Mouse (Mus musculus) liver, embryonic 14.5 days (tissue): ENCODE data around the gene Vwa7.

Source experiments
- CTCF ChIP-seq: IDR thresholded peaks from 2 replicates; pipeline ENCODE4 v1.5.1; 2016; ENCODE audit warnings: antibody characterized with exemption, low read depth, control low read depth
- EP300 ChIP-seq: IDR thresholded peaks from 2 replicates; pipeline ENCODE4 v1.6.1; 2016; ENCODE audit warnings: antibody characterized with exemption, low read depth

DNA sequence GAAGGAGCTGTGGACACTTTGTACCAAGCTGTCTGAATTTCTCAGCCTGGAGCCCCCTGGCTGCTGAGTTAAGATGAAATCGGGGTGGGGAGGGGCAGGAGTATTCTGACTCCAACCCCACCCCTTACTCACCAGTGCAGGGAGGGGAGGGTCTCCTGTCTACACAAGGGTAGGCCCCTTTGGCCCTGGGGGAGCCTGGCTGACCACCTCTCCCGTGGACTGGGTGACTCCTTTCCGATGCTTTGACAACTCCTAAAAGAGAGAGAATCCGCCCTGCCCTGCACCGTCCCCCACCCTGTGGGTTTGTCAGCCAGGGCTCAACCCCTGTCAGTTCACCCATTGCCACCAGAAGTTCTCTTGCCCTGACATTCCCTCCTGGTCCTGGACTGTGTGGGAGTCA lies 9.8 kb downstream of the Vwa7 start:
- no peak for TF ChIP-seq CTCF
- TF ChIP-seq EP300: no peak
